Mouse (Mus musculus) forebrain, embryonic 16.5 days (tissue): ENCODE data around the gene Plekha6. TPM values are rescaled to one million over a fixed set of nuclear protein-coding genes. Genes with fewer than 3 reads are reported as not detected.

ENCODE experiments used
- ATAC-seq: fragments of 200-750 bp; cut with Nextera tagmentation; 2 replicates; pipeline ENCODE4 v1.8.0; 2017; ENCODE audit warnings: mild to moderate bottlenecking, moderate library complexity
- H3K27ac ChIP-seq: fragments of 300-500 bp; sonication (generic); 2 replicates; pipeline ENCODE4 v1.5.1; 2014; ENCODE audit warnings: low read length, control low read depth
- H3K27me3 ChIP-seq: fragments of 300-500 bp; sonication (generic); replicated peaks from 2 replicates; pipeline ENCODE4 v1.6.1; 2014; ENCODE audit warnings: low read length; ENCODE audit not compliant: control insufficient read depth, insufficient read depth
- H3K36me3 ChIP-seq: fragments of 300-500 bp; sonication (generic); 2 replicates; pipeline ENCODE4 v1.6.1; 2014; ENCODE audit not compliant: control insufficient read depth, insufficient read depth
- H3K4me1 ChIP-seq: fragments of 300-500 bp; sonication (generic); replicated peaks from 2 replicates; pipeline ENCODE4 v1.6.1; 2014; ENCODE audit warnings: low read length; ENCODE audit not compliant: control insufficient read depth, insufficient read depth
- H3K4me2 ChIP-seq: fragments of 300-500 bp; sonication (generic); 2 replicates; pipeline ENCODE4 v1.6.1; 2014; ENCODE audit warnings: mild to moderate bottlenecking, low read length, control low read depth
- H3K4me3 ChIP-seq: fragments of 300-500 bp; sonication (generic); replicated peaks from 2 replicates; pipeline ENCODE4 v1.5.1; 2014; ENCODE audit warnings: mild to moderate bottlenecking, low read length, control low read depth
- H3K9ac ChIP-seq: fragments of 300-500 bp; sonication (generic); replicated peaks from 2 replicates; pipeline ENCODE4 v1.6.1; 2014; ENCODE audit warnings: low read depth, low read length, control low read depth
- H3K9me3 ChIP-seq: fragments of 300-500 bp; sonication (generic); 2 replicates; pipeline ENCODE4 v1.6.1; 2016; ENCODE audit warnings: low read length; ENCODE audit not compliant: control insufficient read depth
- WGBS: fragments of 180-500 bp; shearing (Covaris S2); extraction: QIAGEN DNeasy Blood & Tissue Kit; methylation state at CpG from one replicate; pipeline ENCODE4 v1.1.7; 2014; 5-methylcytosine and 5-hydroxymethylcytosine counted together
- polyA plus RNA-seq: library from polyadenylated mRNA; unstranded; fragments of >200 nt; fragmentation: Nextera tagmentation; extraction: Ambion mirVana; gene quantifications from 2 replicates; pipeline ENCODE4 v1.2.1, GENCODE M21; 2015

Gene Plekha6
- polyA plus RNA-seq, 1 experiment from 2014 or later = 11.7 TPM

DNA sequence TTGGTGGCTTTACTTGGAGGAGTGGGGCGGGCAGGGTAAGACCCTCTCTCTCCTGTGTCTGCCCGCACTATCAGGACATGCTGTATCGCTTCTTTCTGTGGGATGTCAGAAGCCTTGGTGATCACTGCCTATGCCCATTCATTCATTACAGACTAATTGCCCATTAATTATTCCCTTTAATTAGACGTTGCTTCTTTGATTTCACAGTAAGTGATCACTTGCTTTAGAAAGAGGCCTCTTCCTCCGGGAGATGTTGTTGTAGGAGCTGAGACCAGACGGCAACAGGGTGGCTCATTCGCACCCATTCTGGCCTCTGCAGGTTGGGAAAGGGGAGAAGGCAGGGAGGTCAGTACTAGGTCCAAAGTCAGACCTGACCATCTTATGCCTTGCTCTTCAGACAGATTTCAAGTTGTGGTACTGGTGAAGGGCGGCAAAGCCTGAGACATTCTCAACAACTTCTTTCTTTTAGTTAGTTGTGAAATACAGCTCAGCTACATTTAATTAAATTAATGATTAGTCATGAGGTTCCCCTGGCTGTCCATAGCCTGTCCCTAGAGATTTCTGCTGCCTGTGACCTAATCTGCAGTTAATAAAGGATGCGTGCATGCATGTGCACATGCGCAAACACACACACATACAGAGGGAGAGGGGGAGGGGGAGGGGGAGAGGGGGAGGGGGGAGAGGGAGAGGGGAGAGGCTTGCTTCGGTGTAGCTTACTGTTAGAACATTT is 44.2 kb downstream of the Plekha6 start:
- Histone ChIP-seq H3K27ac (no peak overlapping the region), H3K9ac (no peak overlapping the region), H3K27me3 (no peaks in the 10 kb centered on the region), H3K4me3 (no peak overlapping the region), H3K36me3 (no peaks in the 10 kb centered on the region), H3K4me2 (no peak overlapping the region), H3K4me1 (peaks cover 27% of the 10 kb centered on the region), H3K9me3 (no peaks in the 10 kb centered on the region)
- no peak for ATAC-seq
- 31% methylated on average over 11 of the region's 11 CpGs for WGBS

DNA sequence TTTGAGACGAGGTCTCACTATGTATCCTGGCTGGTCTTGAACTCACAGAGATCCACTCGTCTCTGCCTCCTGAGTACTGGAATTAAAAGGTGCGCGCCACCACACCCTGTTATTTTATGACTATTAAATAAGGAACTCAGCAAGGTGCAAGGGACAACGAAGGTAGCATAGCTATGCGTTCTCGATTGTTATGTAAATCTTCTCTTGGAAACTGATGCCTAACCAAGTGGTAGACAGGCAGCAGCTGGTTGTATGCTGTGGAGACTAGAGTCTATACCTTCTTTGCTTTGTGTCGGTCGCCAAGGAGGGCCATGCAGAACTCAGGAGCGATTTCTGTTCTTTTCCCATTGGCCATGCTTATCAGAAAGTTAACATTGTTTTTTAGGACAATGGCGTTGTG is 45.0 kb downstream of the Plekha6 start:
- no peaks in the 10 kb centered on the region for H3K36me3 ChIP-seq
- no peaks in the 10 kb centered on the region for H3K9me3 ChIP-seq
- no peak overlapping the region for H3K4me2 ChIP-seq
- H3K27ac ChIP-seq = no peak overlapping the region
- H3K4me3 ChIP-seq = no peak overlapping the region
- no peaks in the 10 kb centered on the region for H3K27me3 ChIP-seq
- WGBS = 60% methylated on average over 11 of the region's 11 CpGs
- no peak for ATAC-seq
- peaks cover 27% of the 10 kb centered on the region for H3K4me1 ChIP-seq
- no peak overlapping the region for H3K9ac ChIP-seq

DNA sequence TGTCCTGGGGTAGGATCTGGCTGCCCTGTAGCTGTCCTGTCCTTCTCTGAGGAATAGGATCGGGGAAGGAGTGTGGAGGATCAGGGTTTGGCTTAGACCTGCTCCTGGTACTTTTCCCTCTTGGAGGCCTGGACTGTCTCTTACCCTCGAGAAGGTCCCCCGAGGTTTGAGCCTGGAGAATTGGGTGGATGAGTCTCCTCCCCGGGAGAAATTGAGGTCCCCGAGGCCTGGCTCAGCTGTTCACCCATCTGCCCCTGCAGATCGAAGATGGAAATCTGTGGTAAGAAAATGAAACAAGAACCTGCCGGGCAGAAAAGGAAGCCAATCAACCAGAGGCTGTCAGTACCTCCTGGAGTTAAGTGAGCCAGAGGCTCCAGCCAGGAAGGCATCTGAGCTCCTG is 45.5 kb downstream of the Plekha6 start:
- H3K36me3 ChIP-seq = no peaks in the 10 kb centered on the region
- H3K4me3 ChIP-seq = no peak overlapping the region
- WGBS = 31% methylated on average over 7 of the region's 7 CpGs
- H3K27ac ChIP-seq = no peak overlapping the region
- H3K4me1 ChIP-seq = peaks cover 27% of the 10 kb centered on the region
- no peak overlapping the region for H3K4me2 ChIP-seq
- no peaks in the 10 kb centered on the region for H3K9me3 ChIP-seq
- peak overlapping the region; percentile 33; the same call in 1 of the 2 replicates for H3K9ac ChIP-seq
- H3K27me3 ChIP-seq = no peaks in the 10 kb centered on the region
- no peak for ATAC-seq

DNA sequence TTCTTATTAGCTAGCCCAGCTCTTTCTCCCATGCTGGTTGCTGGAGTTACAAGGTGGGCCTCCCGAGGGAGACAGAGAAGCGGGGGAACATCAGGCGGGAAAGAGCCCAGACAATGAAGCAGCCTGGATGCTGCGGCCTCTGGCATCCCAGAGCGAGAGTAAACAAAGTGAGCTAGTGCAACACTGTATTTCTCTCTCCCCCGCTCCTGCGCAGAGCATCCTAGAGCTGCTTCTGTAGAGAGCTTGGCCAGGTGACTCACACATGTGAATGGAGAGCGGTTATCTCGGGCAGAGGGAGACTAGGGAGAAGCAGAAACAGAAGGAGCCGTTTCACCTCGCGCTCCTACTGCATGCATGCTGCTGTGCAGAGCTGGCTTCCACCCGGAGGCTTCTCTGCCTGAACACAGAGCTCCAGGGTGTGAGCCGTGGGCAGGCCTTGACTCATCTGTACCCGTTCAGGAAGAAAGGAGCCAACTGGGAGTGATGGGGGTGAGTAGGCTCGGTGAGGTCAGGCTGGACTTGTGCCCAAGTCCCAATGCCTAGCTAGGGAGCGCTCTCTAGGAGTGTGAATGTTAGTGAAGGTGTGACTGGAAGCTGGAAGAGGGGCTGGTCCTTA is 46.0 kb downstream of the Plekha6 start:
- ATAC-seq = peak; percentile 59

DNA sequence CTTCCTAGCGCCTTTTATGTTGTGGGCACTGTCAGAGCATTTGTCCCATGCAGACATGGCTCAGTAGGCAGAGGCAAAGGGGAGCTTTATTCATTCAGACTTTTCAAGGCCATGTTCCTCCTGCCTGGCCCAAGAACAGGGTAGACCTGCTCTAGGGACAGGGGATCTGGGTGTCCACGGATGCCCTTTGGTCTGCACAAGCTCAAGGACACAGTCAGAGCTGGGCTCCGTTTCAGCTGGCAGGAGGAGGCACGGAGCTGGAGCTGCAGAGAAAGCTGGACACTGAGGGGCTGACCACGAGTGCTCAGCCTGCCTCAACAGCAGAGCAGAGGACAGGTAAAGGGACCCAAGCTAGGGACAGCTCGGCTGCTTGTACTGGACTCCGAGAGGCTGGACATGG is 46.8 kb downstream of the Plekha6 start:
- 66% methylated on average over 7 of the region's 7 CpGs for WGBS
- Histone ChIP-seq H3K27me3 (no peaks in the 10 kb centered on the region), H3K4me3 (no peak overlapping the region), H3K36me3 (no peaks in the 10 kb centered on the region), H3K4me1 (peaks cover 27% of the 10 kb centered on the region), H3K9ac (no peak overlapping the region), H3K27ac (no peak overlapping the region), H3K9me3 (no peaks in the 10 kb centered on the region), H3K4me2 (no peak overlapping the region)
- no peak for ATAC-seq

More for the DNA sequence above, 46.0 kb downstream of the Plekha6 start:
- Histone ChIP-seq H3K9me3 (no peaks in the 10 kb centered on the region), H3K27ac (0 out of 2 replicates have a peak overlapping the region, but pooled peaks have one; percentile 8), H3K36me3 (no peaks in the 10 kb centered on the region), H3K4me3 (no peak overlapping the region), H3K4me1 (peaks cover 27% of the 10 kb centered on the region), H3K9ac (peak overlapping the region; percentile 33; the same call in 1 of the 2 replicates), H3K4me2 (0 out of 2 replicates have a peak overlapping the region, but pooled peaks have one; percentile 0), H3K27me3 (no peaks in the 10 kb centered on the region)
- WGBS = 17% methylated on average over 17 of the region's 17 CpGs

DNA sequence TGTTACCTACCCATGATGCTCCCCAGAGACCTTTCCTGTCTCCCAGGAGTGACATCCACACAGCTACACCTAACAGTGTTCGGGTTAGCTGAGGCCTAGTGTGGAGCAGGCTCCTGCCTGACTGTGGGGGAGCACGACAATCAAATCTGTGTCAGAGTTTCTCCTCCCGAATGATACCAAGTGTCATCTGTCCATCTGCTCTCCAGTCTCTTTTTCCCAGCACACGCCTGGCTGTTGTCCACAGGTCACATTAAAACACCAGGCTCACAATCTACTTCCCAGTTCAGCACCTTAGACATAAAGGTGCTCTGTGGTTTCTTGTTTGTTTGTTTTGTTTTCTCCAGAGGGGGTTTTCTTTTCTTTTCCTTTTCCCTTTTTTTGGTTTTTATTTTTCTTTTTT is 48.3 kb downstream of the Plekha6 start:
- H3K9me3 ChIP-seq = no peaks in the 10 kb centered on the region
- peaks cover 32% of the 10 kb centered on the region for H3K4me1 ChIP-seq
- no peak for ATAC-seq
- H3K27me3 ChIP-seq = no peaks in the 10 kb centered on the region
- H3K9ac ChIP-seq = no peak overlapping the region
- H3K36me3 ChIP-seq = no peaks in the 10 kb centered on the region
- no peak overlapping the region for H3K27ac ChIP-seq
- H3K4me2 ChIP-seq = no peak overlapping the region
- H3K4me3 ChIP-seq = no peak overlapping the region
- 76% methylated on average over 4 of the region's 4 CpGs for WGBS

DNA sequence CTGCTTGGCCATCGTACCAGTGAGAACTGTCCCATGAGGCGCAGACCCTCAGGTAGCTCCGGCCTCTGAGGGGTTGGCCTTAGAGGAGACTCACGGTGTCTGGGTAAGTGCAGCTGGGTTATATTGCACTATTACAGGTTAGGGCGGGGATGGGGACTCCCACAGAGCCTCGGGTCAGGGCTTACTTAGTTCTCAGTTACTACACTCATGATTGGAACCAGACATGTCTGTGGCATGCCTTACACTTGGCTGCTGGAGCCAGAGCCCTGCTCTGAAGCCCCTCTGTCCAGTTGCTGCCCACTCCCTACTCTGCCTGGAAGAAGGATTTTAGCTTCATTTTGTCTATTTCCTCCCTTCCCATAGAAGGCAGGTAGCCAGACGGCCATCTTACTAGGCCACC is 49.1 kb downstream of the Plekha6 start:
- Histone ChIP-seq H3K9ac (no peak overlapping the region), H3K36me3 (no peaks in the 10 kb centered on the region), H3K9me3 (no peaks in the 10 kb centered on the region), H3K4me1 (peaks cover 28% of the 10 kb centered on the region), H3K27ac (no peak overlapping the region), H3K4me2 (no peak overlapping the region), H3K27me3 (no peaks in the 10 kb centered on the region), H3K4me3 (no peak overlapping the region)
- ATAC-seq = no peak
- 89% methylated on average over 7 of the region's 7 CpGs for WGBS

DNA sequence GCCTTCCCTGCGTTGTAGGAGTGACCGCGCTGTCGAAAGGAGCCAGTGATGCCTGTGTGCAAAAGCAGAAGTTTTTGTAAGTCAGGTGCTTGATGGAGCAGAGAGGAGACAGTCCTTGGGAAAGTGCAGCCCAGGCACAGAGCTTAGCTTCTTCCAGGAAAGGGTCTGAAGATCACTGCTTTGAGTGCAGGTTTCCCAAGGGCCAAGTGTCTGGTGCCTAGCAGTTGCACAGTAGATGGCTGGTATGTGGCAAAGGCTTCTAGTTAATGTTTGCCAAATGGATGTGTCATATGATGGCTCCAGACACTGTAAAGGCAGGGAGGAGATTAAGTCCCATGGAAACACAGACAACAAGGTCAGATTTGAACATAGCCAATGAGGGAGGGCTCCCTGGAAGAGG is 49.9 kb downstream of the Plekha6 start:
- no peak overlapping the region for H3K4me3 ChIP-seq
- H3K4me2 ChIP-seq = no peak overlapping the region
- H3K36me3 ChIP-seq = no peaks in the 10 kb centered on the region
- H3K9ac ChIP-seq = no peak overlapping the region
- no peaks in the 10 kb centered on the region for H3K9me3 ChIP-seq
- ATAC-seq = no peak
- no peaks in the 10 kb centered on the region for H3K27me3 ChIP-seq
- WGBS = 96% methylated on average over 4 of the region's 4 CpGs
- H3K27ac ChIP-seq = no peak overlapping the region
- peaks cover 24% of the 10 kb centered on the region for H3K4me1 ChIP-seq

DNA sequence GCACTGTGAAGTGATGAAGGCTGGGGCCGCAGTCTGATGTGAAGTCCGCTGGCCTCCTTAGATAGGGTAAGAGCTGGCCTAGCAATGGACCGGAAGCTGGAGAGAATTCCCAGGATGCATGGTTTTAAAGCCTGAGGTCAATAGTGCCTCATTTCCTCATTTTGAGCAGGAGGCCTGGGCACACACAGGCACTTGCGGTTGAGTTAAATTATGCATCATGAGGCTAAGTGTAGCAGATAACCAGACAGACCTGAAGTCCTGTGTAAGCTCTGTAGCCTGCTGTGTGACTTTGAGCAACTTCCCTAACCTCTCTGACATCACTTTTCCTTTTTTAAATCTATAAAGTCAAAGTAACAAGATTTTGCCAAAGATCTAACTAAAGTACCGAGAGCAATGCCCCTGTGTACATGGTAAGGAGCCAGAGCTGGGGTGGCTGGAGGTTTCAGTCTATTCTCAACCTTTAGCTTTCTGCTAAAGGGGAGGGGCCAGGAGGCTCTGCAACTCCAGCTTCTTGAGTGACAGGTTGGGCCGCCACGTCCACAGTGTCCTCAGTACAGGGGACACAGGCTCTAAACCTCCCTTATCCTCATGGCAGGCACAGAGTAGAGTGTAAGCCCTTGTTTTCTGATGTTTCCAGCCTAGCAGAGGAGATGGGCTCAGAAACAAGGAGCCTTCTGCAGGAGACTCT is 50.8 kb downstream of the Plekha6 start:
- H3K27ac ChIP-seq = no peak overlapping the region
- no peaks in the 10 kb centered on the region for H3K9me3 ChIP-seq
- H3K4me2 ChIP-seq = no peak overlapping the region
- peaks cover 17% of the 10 kb centered on the region for H3K4me1 ChIP-seq
- H3K4me3 ChIP-seq = no peak overlapping the region
- ATAC-seq = no peak
- no peaks in the 10 kb centered on the region for H3K36me3 ChIP-seq
- H3K27me3 ChIP-seq = no peaks in the 10 kb centered on the region
- 70% methylated on average over 7 of the region's 7 CpGs for WGBS
- no peak overlapping the region for H3K9ac ChIP-seq
